Mouse (Mus musculus) kidney, adult 2 months (tissue): ENCODE results near the gene Plch2.

Source experiments
- CTCF ChIP-seq: fragments of 200-500 bp; conservative IDR thresholded peaks from 2 replicates; pipeline ENCODE4 v1.5.1; 2011; ENCODE audit warnings: low read depth, mild to moderate bottlenecking, control low read depth, low read length, moderate library complexity, mixed read lengths; ENCODE audit not compliant: insufficient read depth, insufficient read length
- POLR2A ChIP-seq: fragments of 200-500 bp; IDR thresholded peaks from one replicate; pipeline ENCODE4 v1.6.1; 2011; ENCODE audit warnings: low read depth, low read length, control low read depth

DNA sequence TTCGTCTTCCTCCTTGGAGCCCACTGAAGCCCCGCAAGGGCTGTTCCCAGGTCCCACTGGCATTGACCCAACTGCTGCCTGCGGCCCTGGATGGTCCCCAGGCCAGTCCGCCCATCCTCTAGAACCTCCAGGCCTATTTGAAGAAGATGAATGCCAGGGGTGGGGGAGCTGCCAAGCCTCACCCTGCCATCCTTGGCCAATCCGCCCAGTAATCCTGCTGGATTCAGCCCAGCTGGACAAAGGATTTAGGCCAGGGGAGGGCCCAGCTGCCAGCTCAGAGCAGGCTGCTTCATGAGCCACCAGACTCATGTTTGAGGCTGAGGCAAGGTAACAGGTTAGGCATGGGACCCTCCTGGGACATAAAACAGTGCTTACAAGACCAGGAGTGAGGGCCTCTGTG is 45.7 kb downstream of the Plch2 start:
- TF ChIP-seq CTCF = no peak
- no peak for TF ChIP-seq POLR2A
